Mouse (Mus musculus): ENCODE measurements at regions not wholly inside any gene's neighbourhood (a gene's known extent, or its start where the extent isn't known, plus 50 kb on each side); places are given as distances from the start of the nearest gene placed in this dataset.

DNA sequence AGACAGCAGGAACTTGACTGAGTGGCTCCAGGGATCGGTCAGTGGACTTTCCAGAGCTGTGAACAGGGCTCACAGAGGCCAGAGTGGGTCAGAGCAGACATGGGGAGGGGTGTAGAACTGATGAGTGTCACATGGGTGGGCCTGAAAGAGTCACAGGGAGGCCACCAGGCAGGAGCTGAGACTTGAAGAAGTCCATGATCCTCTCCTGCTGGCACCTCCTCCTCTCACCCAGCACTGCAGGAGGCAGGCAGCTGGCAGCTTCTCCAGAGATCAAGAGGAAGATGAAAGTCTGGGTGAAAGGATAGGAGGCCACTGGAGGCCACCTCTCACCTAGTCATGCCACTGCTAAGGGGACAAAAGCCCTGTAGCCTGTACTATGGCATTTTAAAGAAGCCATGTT is 54.5 kb upstream of the Tmem189 start:
- 72% methylated on average over 1 of the region's 1 CpGs for WGBS
- H3K4me2 ChIP-seq (ENCODE audit: low read depth, low read length): no peak overlapping the region

DNA sequence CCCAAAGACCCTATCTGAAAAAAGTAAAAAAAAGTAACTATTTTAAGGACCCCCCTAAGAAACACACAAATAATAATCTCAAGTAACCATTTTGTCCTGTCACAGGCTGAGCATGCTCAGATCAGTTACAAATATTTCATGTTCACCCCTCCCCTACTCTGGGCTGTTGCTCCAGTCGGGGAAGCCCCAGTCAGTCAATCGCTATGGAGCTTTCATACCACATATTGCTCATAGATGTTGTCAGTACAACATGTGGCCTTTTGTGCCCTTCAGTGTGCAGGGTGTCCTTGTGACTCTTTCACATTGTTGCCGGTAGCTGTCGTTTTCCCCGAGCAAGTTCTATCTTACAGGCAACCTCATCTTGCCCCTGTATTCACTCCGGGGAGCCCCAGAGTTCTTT is 52.9 kb upstream of the Tmem189 start:
- Histone ChIP-seq H3K4me3 (ENCODE audit: low read depth, low read length) (no peak overlapping the region), H3K4me1 (ENCODE audit: control insufficient read depth, insufficient read depth, low read length) (peaks cover 27% of the 10 kb centered on the region), H3K9ac (ENCODE audit: low read depth, low read length) (no peak overlapping the region), H3K4me2 (ENCODE audit: low read depth, low read length) (no peak overlapping the region), H3K27ac (replicated peaks; ENCODE audit: low read depth, low read length) (no peak overlapping the region), H3K9me3 (ENCODE audit: control insufficient read depth, low read length) (no peaks in the 10 kb centered on the region), H3K36me3 (ENCODE audit: control insufficient read depth, insufficient read depth, low read length) (no peaks in the 10 kb centered on the region), H3K27me3 (replicated peaks; ENCODE audit: control insufficient read depth, insufficient read depth, low read length) (no peaks in the 10 kb centered on the region)
- ATAC-seq (ENCODE audit: low read depth) (no peak), DNase-seq (ENCODE audit: low spot score) (no peak)
- WGBS: 60% methylated on average over 6 of the region's 6 CpGs

More for the DNA sequence above, 54.5 kb upstream of the Tmem189 start:
- H3K9me3 ChIP-seq (ENCODE audit: control insufficient read depth, low read length): no peaks in the 10 kb centered on the region
- no peaks in the 10 kb centered on the region for H3K27me3 ChIP-seq (replicated peaks; ENCODE audit: control insufficient read depth, insufficient read depth, low read length)
- no peak overlapping the region for H3K27ac ChIP-seq (replicated peaks; ENCODE audit: low read depth, low read length)
- H3K4me1 ChIP-seq (ENCODE audit: control insufficient read depth, insufficient read depth, low read length): peaks cover 24% of the 10 kb centered on the region
- H3K9ac ChIP-seq (ENCODE audit: low read depth, low read length): no peak overlapping the region
- no peak overlapping the region for H3K4me3 ChIP-seq (ENCODE audit: low read depth, low read length)
- H3K36me3 ChIP-seq (ENCODE audit: control insufficient read depth, insufficient read depth, low read length): no peaks in the 10 kb centered on the region
- DNase-seq (ENCODE audit: low spot score) (no peak), ATAC-seq (ENCODE audit: low read depth) (no peak)

GRCm38 (mm10) chr2:167740516-167741189 is 51.0 kb upstream of the Tmem189 start:
- Histone ChIP-seq H3K27ac (replicated peaks; ENCODE audit: low read depth, low read length) (peak overlapping the region; percentile 71), H3K36me3 (ENCODE audit: control insufficient read depth, insufficient read depth, low read length) (no peaks in the 10 kb centered on the region), H3K27me3 (replicated peaks; ENCODE audit: control insufficient read depth, insufficient read depth, low read length) (no peaks in the 10 kb centered on the region), H3K9me3 (ENCODE audit: control insufficient read depth, low read length) (no peaks in the 10 kb centered on the region), H3K4me2 (ENCODE audit: low read depth, low read length) (no peak overlapping the region), H3K4me3 (ENCODE audit: low read depth, low read length) (no peak overlapping the region), H3K9ac (ENCODE audit: low read depth, low read length) (peak overlapping the region; percentile 38; the same call in 1 of the 2 replicates), H3K4me1 (ENCODE audit: control insufficient read depth, insufficient read depth, low read length) (peaks cover 16% of the 10 kb centered on the region)
- DNase-seq (ENCODE audit: low spot score) (no peak), ATAC-seq (ENCODE audit: low read depth) (no peak)
- WGBS: 41% methylated on average over 6 of the region's 6 CpGs

Data from embryonic facial prominence, embryonic 14.5 days (tissue).